Mouse (Mus musculus) gastrocnemius, postnatal 4 days (tissue): ENCODE results near the gene Spata2. TPM values are rescaled to one million over a fixed set of nuclear protein-coding genes. Genes with fewer than 3 reads are reported as not detected.

Experiments used
- DNase-seq, 2 experiments: peaks; one replicate each; pipeline ENCODE4 v3.0.0; 2021 to 2022; ENCODE audit warnings: low spot score in 2 of 2, mixed read lengths in 2 of 2
- total RNA-seq, 2 experiments: library from RNA; stranded (reverse); gene quantifications; 2 replicates each; pipeline ENCODE4 v1.2.3; 2021

The Spata2 gene
- total RNA-seq, 2 experiments from 2014 or later = 16.2 to 19.5 TPM

DNA sequence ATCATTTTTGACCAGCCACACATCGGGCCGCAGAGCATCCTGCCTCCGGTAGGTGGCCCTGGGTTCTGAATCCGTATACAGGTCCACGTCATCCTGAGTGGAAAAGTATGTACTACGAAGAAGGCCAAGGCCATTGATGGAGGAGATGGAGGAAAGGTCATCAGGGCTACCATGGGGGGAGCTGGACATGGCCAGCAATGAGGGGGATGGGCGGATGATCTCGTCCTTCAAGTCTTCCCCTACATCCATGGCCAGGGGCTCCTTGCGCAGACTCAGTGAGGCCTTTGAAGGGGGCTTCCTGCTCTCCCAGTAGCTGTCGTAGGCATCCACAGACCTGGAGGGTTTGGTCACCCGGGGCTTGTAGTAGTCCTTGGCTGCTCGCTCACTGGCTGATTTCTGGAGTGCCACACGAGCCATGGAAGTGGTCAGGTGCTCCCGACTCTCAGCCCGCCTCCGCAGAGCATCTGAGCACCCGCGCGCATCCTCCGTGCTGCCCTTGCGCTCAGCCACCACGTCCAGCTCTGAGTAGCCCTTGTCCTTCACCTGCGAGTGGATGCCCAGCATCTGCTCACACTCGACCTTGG is 8.8 kb downstream of the Spata2 start:
- no peak for DNase-seq

DNA sequence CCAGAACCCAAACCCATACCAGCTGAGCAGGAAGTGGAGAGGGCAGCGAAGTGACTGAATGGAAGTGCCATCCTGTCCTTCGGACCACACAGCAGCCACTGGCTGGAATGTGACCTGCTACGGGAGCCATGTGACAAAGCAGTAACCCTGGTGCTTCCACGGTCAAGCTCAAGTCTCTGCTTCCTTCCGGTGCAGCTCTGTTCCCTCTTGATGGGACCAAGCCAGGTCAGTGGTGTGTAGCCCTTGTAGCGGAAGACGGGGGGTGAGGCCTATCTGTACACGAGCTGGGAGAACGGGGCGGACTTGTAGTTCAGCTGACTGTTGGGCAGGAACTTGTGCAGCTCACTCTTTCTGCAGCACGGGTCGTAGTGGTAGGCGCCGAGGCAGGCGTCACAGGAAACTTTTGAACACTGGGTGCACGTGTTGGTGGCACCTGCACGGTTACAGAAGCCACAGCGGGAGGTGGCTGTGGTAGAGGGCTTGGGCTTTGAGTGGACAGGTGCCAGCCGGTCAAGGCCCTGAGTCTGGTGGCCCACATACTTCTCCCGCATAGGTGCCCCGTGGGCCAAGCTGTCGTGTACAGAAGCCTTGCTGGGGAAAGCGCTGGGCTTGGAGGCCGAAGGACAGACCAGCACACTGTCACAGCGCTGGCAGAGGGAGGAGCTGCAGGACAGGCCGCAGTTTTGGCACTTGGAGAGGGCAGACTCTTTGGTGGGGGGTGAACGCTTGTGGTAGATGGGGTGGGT is 9.4 kb downstream of the Spata2 start:
- no peak for DNase-seq

DNA sequence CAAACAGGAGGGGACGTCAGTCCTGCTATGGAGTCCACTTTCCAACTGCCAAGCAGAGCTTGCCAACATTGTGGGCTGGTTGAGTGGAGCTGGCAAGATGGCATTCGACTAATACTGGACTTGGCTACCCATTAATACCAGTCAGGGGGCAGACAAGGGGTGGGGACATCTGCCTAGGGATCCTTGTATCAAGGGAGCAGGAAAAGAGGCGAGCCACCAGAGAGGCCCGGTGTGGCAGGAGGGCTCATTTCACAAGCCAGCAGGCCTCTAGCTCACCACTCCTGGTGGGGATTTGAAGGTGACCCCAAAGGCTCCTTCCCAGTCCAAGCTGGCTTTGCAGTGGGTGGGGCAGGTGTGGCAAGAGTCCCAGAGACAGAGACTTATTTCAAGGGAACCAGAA is 10.0 kb downstream of the Spata2 start:
- no peak for DNase-seq

DNA sequence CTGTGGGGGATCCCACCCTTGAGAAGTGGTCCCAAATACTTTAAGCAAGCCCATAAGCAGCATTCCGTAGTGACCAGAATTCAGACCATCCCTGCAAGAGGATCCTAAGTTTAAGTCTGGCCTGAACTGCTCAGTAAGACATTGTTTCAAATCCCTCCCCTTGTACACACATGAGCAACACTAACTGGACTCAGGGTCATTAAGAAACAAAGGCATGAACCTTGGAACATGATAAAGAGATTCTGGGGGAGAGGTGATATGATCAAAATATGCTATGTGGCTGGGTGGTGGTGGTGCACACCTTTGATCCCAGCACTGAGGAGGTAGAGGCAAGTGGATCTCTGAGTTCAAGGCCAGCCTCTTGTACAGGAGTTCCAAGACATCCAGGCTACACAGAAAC is 13.2 kb downstream of the Spata2 start:
- no peak for DNase-seq

DNA sequence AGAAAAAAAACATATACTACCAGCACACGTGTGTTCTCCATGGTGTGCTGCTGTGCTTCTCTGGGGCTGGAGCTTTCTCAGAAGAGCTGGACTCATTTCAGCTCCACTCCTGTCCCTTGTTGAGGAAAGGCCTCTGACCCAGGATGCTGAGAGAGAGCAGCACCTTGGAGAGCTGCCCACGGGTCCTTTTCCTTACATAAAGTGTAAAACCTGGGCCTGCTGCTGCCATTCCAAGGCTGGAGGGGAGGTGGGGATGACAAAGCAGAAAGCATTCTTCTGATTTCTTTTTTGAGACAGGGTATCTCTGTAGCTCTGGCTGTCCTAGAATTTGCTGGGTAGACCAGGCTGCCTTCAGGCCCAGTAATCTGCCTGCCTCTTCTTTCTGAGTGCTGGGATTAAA is 14.6 kb downstream of the Spata2 start:
- no peak for DNase-seq

DNA sequence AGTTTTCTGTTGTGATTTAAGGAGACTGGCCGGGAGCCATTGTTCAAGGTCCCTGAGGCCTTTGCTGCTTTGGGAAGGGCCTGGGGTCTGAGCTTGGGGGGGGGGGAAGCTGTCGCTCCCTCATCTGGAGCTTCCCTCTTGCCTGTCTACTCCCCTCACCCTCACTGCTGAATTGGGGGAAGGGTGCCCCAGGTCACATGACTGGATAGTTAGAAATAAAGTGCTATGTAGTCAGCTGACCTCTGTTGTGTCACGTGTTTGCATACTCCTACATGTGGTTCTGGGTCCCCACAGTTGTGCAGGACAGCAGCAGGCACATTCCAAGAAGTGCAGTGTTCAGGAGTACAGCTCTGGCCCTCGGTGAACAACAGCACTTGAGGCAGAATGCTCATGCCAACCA is 15.9 kb downstream of the Spata2 start:
- DNase-seq = no peak

- DNase-seq = peak in 1 of 2 experiments; percentile 61
These were observed 16.4 kb downstream of the Spata2 start for GRCm38 (mm10) chr2:167476200-167476688.

GRCm38 (mm10) chr2:167475596-167475995 is 17.1 kb downstream of the Spata2 start:
- no peak for DNase-seq

GRCm38 (mm10) chr2:167474218-167474617 is 18.5 kb downstream of the Spata2 start:
- no peak for DNase-seq

GRCm38 (mm10) chr2:167471585-167471984 is 21.1 kb downstream of the Spata2 start:
- no peak for DNase-seq

DNA sequence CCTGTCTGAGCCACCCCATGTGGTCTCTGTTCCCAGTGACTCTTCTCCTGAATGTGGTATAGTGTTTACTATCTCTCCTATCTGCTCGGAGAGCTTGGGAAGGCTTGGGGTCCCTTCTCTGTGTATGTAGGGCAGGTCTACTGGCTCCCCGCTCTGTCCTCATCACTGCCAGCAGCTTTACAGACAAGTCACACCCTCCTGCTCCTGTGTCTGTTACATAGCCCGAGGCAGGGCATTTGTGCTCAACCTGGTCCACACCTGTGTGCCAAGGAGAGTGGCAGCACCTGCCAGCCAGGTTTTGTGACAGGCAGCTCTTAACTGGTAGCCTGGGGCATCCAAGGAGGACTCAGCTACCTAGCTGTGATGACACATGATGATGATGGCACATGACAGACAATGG is 22.1 kb downstream of the Spata2 start:
- DNase-seq = no peak

- no peak for DNase-seq
These were observed 24.2 kb downstream of the Spata2 start for GRCm38 (mm10) chr2:167468444-167468843.

DNA sequence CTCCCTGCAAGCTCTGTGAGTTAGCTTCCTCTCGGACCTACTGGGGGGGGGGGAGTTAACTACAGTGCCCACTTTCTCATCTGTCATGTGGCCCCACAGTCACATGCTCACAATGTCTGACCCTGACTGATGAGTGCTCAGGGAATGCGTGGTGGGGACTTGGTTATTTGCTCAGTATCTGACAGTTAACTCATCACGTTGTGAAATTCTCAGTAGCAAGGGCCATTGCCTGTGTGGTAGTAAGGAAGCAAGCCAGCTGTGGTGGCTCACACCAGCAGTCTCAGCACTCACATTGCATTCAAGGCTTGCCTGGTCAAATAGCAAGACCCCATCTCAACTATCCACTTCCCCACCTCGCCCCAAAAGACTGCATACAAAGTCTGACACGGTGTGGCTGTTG is 25.5 kb downstream of the Spata2 start:
- no peak for DNase-seq

DNA sequence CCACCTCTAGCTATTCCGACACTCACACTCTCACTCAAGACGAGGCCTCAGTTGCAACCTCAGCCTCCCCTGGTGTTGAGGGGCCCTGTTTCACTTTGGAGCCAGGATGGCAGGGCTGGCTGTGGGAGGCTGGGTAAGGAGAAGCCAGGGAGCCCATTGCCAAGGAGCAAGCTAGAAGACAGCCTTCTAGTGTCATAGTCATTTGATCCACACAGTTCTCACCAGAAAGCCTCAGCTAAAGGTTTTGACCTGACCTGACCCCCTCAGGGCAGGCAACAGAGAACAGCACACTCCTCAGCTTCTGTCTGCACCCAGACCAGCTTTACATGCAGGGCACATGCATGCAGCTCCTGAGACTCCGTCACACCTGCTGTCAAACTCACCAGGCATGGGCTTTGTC is 26.7 kb downstream of the Spata2 start:
- no peak for DNase-seq

DNA sequence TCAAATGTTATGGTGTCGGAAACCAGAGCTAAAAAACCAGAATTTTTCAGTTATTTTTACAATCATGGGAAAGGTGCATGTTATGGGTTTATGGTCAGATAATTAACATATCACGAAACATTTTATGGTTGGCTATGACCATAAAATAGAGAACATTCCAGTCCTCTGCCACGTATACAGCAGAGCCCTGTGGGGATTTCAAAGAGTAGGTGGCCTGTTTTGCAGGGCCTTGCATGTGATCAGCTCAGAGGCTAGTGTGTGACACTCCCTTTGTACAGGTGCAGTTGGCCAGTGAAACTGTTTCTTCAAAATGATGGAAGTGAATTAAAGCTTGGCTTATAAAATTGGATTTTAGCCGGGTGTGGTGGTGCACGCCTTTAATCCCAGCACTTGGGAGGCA is 28.9 kb downstream of the Spata2 start:
- no peak for DNase-seq

GRCm38 (mm10) chr2:167462954-167463353 is 29.7 kb downstream of the Spata2 start:
- DNase-seq = peak in 1 of 2 experiments; percentile 68

GRCm38 (mm10) chr2:167459071-167459865 is 33.4 kb downstream of the Spata2 start:
- DNase-seq = no peak

DNA sequence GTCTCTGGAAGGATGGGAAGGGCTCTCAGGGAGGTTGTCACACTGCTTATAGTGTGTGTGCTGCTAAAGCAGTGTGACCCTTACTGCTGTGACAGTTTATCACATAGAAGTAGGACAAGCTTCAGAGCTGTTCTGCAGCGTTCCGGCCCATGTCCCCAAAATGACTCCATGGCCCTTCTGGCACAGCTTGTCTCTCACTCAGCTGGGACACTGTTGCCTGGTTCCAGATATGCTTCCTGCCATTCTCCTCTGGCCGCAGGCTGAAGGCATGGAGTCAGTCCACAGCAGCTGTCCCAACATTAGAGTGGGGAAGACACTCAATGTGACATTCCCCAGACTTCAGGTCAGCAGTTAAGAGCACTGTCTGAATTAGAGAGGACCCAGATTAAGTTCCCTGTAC is 34.1 kb downstream of the Spata2 start:
- no peak for DNase-seq

GRCm38 (mm10) chr2:167457213-167457612 is 35.5 kb downstream of the Spata2 start:
- no peak for DNase-seq

- DNase-seq = no peak
These were observed 36.2 kb downstream of the Spata2 start for GRCm38 (mm10) chr2:167456361-167457020.

DNA sequence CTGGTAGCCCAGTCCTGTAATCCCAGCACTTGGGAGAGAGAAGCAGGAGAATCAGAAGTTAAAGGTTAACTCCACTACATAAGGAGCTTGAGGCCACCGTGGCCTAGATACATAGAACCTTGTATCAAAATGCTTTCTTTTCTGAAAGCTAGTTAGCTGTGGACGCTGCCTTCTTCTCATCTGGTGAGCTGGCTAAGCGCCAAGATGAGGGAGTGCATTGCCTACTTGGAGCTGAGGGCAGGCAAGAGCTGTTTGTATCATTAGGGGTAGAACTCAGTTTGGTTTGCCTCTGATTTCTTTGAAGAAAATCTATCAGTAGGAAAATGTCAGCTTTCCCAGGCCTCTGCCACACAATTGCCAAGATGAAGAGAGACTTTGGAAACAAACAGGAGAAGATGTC is 38.9 kb downstream of the Spata2 start:
- DNase-seq = no peak

DNA sequence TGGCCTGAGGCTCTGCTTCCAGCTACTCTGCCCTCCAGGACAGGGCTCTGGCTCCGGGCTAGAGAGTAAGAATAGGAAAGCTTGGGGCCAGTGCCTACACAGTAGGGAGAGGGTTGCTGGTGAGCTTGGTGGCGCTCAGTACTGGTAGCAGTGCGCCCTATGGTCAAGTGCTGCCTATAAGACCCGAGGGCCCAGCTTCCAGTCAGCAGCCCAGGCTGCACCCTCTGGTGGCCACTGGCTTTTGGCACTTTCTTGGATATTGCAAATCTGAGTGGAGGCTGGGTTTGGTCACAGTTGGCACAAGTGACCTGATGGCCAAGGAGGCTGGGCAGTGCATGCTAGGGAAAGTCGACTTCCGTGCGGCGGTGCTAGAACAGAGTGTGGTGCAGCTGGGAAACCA is 42.0 kb downstream of the Spata2 start:
- no peak for DNase-seq
